Mouse (Mus musculus) ES-E14 (cell line): ENCODE measurements at regions not wholly inside any gene's neighbourhood (a gene's known extent, or its start where the extent isn't known, plus 50 kb on each side); places are given as distances from the start of the nearest gene placed in this dataset.
"Not testable (repeated sequence)": the region's sequence is repeated elsewhere in the genome, so short reads cannot be mapped to it uniquely, and the experiment has no call there.

ENCODE experiments used
- CHD2 ChIP-seq: IDR thresholded peaks from 2 replicates; pipeline ENCODE4 v1.6.1; 2014; ENCODE audit warnings: mild to moderate bottlenecking, low read depth, low read length, inconsistent platforms
- HCFC1 ChIP-seq: IDR thresholded peaks from 2 replicates; pipeline ENCODE4 v1.6.1; 2012; ENCODE audit warnings: low read length, inconsistent platforms, borderline replicate concordance; ENCODE audit not compliant: insufficient read depth
- MAFK ChIP-seq: IDR thresholded peaks from 2 replicates; pipeline ENCODE4 v1.6.1; 2014; ENCODE audit warnings: mild to moderate bottlenecking, low read depth, low read length, inconsistent platforms; ENCODE audit not compliant: insufficient read depth
- ZNF384 ChIP-seq: IDR thresholded peaks from 2 replicates; pipeline ENCODE4 v1.6.1; 2012; ENCODE audit warnings: low read depth, low read length, inconsistent platforms

- not testable (repeated sequence) for TF ChIP-seq CHD2, HCFC1, ZNF384, MAFK
Measured at GRCm38 (mm10) chrX:94844110-94844779, 119.9 kb downstream of the Zxdb start.
